Mouse (Mus musculus) kidney, embryonic 16.5 days (tissue): Measurements from ENCODE around the gene Bbs5. TPM values are rescaled to one million over a fixed set of nuclear protein-coding genes. Genes with fewer than 3 reads are reported as not detected.
"Not testable (repeated sequence)": the region's sequence is repeated elsewhere in the genome, so short reads cannot be mapped to it uniquely, and the experiment has no call there.

ENCODE experiments used
- ATAC-seq: fragments of 200-750 bp; cut with Nextera tagmentation; 2 replicates; pipeline ENCODE4 v1.8.0; 2017; ENCODE audit warnings: moderate TSS enrichment; ENCODE audit not compliant: low FRiP score, low TSS enrichment
- H3K27ac ChIP-seq: fragments of 300-500 bp; sonication (generic); 2 replicates; pipeline ENCODE4 v1.5.1; 2014; ENCODE audit warnings: low read length
- H3K27me3 ChIP-seq: fragments of 300-500 bp; sonication (generic); 2 replicates; pipeline ENCODE4 v1.6.1; 2014; ENCODE audit warnings: low read length, control low read depth, mixed read lengths; ENCODE audit not compliant: insufficient read depth
- H3K36me3 ChIP-seq: fragments of 300-500 bp; sonication (generic); 2 replicates; pipeline ENCODE4 v1.6.1; 2014; ENCODE audit warnings: low read length, control low read depth, mixed read lengths; ENCODE audit not compliant: insufficient read depth
- H3K4me1 ChIP-seq: fragments of 300-500 bp; sonication (generic); 2 replicates; pipeline ENCODE4 v1.6.1; 2014; ENCODE audit warnings: low read length, control low read depth, mixed read lengths; ENCODE audit not compliant: insufficient read depth
- H3K4me2 ChIP-seq: fragments of 300-500 bp; sonication (generic); replicated peaks from 2 replicates; pipeline ENCODE4 v1.6.1; 2014; ENCODE audit warnings: low read depth, low read length
- H3K4me3 ChIP-seq: fragments of 300-500 bp; sonication (generic); 2 replicates; pipeline ENCODE4 v1.5.1; 2014; ENCODE audit warnings: mild to moderate bottlenecking, low read length
- H3K9ac ChIP-seq: fragments of 300-500 bp; sonication (generic); replicated peaks from 2 replicates; pipeline ENCODE4 v1.6.1; 2014; ENCODE audit warnings: low read length
- H3K9me3 ChIP-seq: fragments of 300-500 bp; sonication (generic); 2 replicates; pipeline ENCODE4 v1.6.1; 2016; ENCODE audit warnings: low read length, control low read depth
- WGBS: fragments of 180-500 bp; shearing (Covaris S2); extraction: QIAGEN DNeasy Blood & Tissue Kit; methylation state at CpG from one replicate; pipeline ENCODE4 v1.1.7; 2014; 5-methylcytosine and 5-hydroxymethylcytosine counted together
- polyA plus RNA-seq: library from polyadenylated mRNA; unstranded; fragments of >200 nt; fragmentation: Nextera tagmentation; extraction: Ambion mirVana; gene quantifications from 2 replicates; pipeline ENCODE4 v1.2.1, GENCODE M21; 2015

Gene Bbs5
- polyA plus RNA-seq, 1 experiment from 2014 or later: 16.1 TPM

DNA sequence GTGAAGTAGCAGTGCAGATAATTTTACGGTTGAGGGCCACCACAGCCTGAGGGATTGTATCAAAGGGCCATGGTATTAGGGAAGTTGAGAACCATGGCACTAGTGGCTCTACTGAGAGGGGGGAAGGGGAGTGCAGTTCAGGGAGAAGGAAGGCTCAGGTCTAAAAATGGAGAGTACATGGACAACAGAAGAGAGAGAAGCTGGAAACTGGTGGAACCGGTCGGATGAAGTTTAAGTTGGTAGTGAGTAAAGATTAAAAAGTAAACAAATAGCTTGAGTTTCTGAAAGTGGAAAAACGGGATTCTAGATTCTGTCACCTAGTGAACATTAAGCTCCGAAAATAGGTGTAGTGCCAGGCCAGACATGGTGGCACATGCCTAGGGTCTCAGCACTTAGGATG, 16.2 kb upstream of the Bbs5 start:
- Histone ChIP-seq H3K9me3 (no peaks in the 10 kb centered on the region), H3K27me3 (no peaks in the 10 kb centered on the region), H3K27ac (peak overlapping the region; percentile 53; the same call in 1 of the 2 replicates), H3K4me1 (no peaks in the 10 kb centered on the region), H3K4me3 (no peak overlapping the region), H3K9ac (no peak overlapping the region), H3K36me3 (no peaks in the 10 kb centered on the region), H3K4me2 (no peak overlapping the region)
- WGBS: 79% methylated on average over 5 of the region's 5 CpGs
- no peak for ATAC-seq

GRCm38 (mm10) chr2:69631449-69631848, 15.5 kb upstream of the Bbs5 start:
- Histone ChIP-seq H3K4me1 (no peaks in the 10 kb centered on the region), H3K36me3 (no peaks in the 10 kb centered on the region), H3K27ac (peak overlapping the region; percentile 53; the same call in 1 of the 2 replicates), H3K4me3 (no peak overlapping the region), H3K4me2 (no peak overlapping the region), H3K9me3 (no peaks in the 10 kb centered on the region), H3K27me3 (no peaks in the 10 kb centered on the region), H3K9ac (no peak overlapping the region)
- ATAC-seq: no peak
- 88% methylated on average over 2 of the region's 2 CpGs for WGBS

GRCm38 (mm10) chr2:69635064-69635701, 11.8 kb upstream of the Bbs5 start:
- peak overlapping the region; percentile 35; the same call in 1 of the 2 replicates for H3K9ac ChIP-seq
- no peaks in the 10 kb centered on the region for H3K27me3 ChIP-seq
- peak overlapping the region; percentile 33 for H3K4me2 ChIP-seq
- ATAC-seq: no peak
- H3K4me3 ChIP-seq: peak overlapping the region; percentile 37
- no peaks in the 10 kb centered on the region for H3K9me3 ChIP-seq
- no peak overlapping the region for H3K27ac ChIP-seq
- no peaks in the 10 kb centered on the region; the same call in 1 of the 2 replicates for H3K4me1 ChIP-seq
- WGBS: 11% methylated on average over 11 of the region's 11 CpGs
- H3K36me3 ChIP-seq: no peaks in the 10 kb centered on the region

GRCm38 (mm10) chr2:69635807-69636206, 11.2 kb upstream of the Bbs5 start:
- H3K4me1 ChIP-seq: peaks cover 4% of the 10 kb centered on the region
- 73% methylated on average over 6 of the region's 6 CpGs for WGBS
- no peak overlapping the region for H3K9ac ChIP-seq
- no peak for ATAC-seq
- H3K4me3 ChIP-seq: no peak overlapping the region
- no peak overlapping the region for H3K27ac ChIP-seq
- no peaks in the 10 kb centered on the region for H3K9me3 ChIP-seq
- H3K27me3 ChIP-seq: no peaks in the 10 kb centered on the region
- H3K36me3 ChIP-seq: no peaks in the 10 kb centered on the region
- no peak overlapping the region for H3K4me2 ChIP-seq

DNA sequence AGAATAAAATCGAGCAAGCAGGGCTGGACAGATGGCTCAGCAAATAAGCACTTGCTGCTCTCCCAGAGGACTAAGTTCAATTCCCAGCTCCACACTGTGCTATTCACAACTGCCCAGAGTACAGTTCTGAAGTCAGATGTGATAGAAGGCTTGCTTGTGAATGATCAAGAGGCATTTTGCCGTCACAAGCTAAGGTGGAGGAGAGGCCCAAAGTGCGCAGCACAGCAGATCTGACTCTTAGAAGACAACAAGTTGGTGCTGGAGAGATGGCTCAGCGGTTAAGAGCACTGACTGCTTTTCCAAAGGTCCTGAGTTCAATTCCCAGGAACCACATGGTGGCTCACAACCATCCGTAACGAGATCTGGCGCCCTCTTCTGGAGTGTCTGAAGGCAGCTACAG, 9.0 kb upstream of the Bbs5 start:
- not testable (repeated sequence) for H3K9ac ChIP-seq, H3K4me2 ChIP-seq, ATAC-seq, H3K36me3 ChIP-seq, H3K27me3 ChIP-seq, H3K4me3 ChIP-seq, H3K27ac ChIP-seq, H3K4me1 ChIP-seq, H3K9me3 ChIP-seq
- WGBS: 80% methylated on average over 7 of the region's 7 CpGs

DNA sequence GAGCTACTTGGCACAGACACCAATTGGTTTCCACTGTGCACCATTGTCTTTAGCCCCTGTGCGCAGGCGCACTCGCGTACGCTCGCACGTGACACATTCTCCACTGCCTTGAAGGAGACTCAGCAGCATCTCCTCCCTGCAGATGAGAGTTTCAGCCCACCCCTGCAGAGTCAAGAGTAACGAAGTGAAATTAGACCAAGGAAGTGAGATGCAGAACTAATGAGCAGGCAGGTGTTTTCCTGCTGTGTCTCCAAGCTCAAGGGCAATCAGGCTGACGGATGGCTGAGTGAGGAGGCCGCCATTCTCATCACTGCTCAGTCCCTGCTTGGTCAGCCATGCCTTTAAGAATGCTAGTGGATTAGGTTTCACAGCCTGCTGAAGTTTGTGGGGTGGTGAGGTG, 6.9 kb upstream of the Bbs5 start:
- 32% methylated on average over 10 of the region's 10 CpGs for WGBS
- Histone ChIP-seq H3K4me2 (peak overlapping the region; percentile 38), H3K9me3 (no peaks in the 10 kb centered on the region), H3K4me3 (peak overlapping the region; percentile 15), H3K36me3 (no peaks in the 10 kb centered on the region), H3K9ac (no peak overlapping the region), H3K4me1 (peaks cover 5% of the 10 kb centered on the region), H3K27me3 (no peaks in the 10 kb centered on the region), H3K27ac (peak overlapping the region; percentile 76)
- ATAC-seq: peak; percentile 95

GRCm38 (mm10) chr2:69644968-69645617, 1.9 kb upstream of the Bbs5 start:
- H3K27me3 ChIP-seq: no peaks in the 10 kb centered on the region
- H3K9me3 ChIP-seq: no peaks in the 10 kb centered on the region
- H3K4me2 ChIP-seq: no peak overlapping the region
- WGBS: 92% methylated on average over 11 of the region's 11 CpGs
- H3K9ac ChIP-seq: no peak overlapping the region
- H3K36me3 ChIP-seq: no peaks in the 10 kb centered on the region
- H3K27ac ChIP-seq: no peak overlapping the region
- H3K4me3 ChIP-seq: no peak overlapping the region
- H3K4me1 ChIP-seq: peaks cover 13% of the 10 kb centered on the region
- no peak for ATAC-seq

- H3K36me3 ChIP-seq: no peaks in the 10 kb centered on the region
- H3K27ac ChIP-seq: no peak overlapping the region
- no peaks in the 10 kb centered on the region for H3K27me3 ChIP-seq
- no peak overlapping the region for H3K9ac ChIP-seq
- no peak overlapping the region for H3K4me2 ChIP-seq
- 91% methylated on average over 5 of the region's 5 CpGs for WGBS
- no peak overlapping the region for H3K4me3 ChIP-seq
- peaks cover 8% of the 10 kb centered on the region for H3K4me1 ChIP-seq
- H3K9me3 ChIP-seq: no peaks in the 10 kb centered on the region
- no peak for ATAC-seq
Observed at GRCm38 (mm10) chr2:69649716-69650115, 2.7 kb downstream of the Bbs5 start.

- Histone ChIP-seq H3K27ac (no peak overlapping the region), H3K27me3 (no peaks in the 10 kb centered on the region), H3K4me3 (no peak overlapping the region), H3K4me1 (no peaks in the 10 kb centered on the region), H3K36me3 (peaks cover 19% of the 10 kb centered on the region), H3K9ac (no peak overlapping the region), H3K9me3 (no peaks in the 10 kb centered on the region), H3K4me2 (no peak overlapping the region)
- WGBS: 89% methylated on average over 4 of the region's 4 CpGs
- ATAC-seq: no peak
Observed at GRCm38 (mm10) chr2:69659326-69659725, 12.4 kb downstream of the Bbs5 start.

GRCm38 (mm10) chr2:69663827-69664476, 17.0 kb downstream of the Bbs5 start:
- 57% methylated on average over 13 of the region's 13 CpGs for WGBS
- Histone ChIP-seq H3K9me3 (no peaks in the 10 kb centered on the region), H3K27ac (no peak overlapping the region), H3K4me2 (no peak overlapping the region), H3K27me3 (no peaks in the 10 kb centered on the region), H3K4me3 (no peak overlapping the region), H3K9ac (no peak overlapping the region), H3K36me3 (peaks cover 8% of the 10 kb centered on the region; the same call in 1 of the 2 replicates), H3K4me1 (no peaks in the 10 kb centered on the region)
- 0 out of 2 replicates have a peak, but pooled peaks have one; percentile 27 for ATAC-seq
